In genomic region chr2:35910740-35911139, GRCm38 (mm10) we compare ENCODE assay signal across 22 mouse cellular contexts.
A peak's percentile ranks its signal among the peaks of the same experiment; 100 is the strongest.
DNase-seq lines count a peak whose midpoint lies in the region; TF ChIP-seq lines count a peak whose summit lies in the region.
"Had no signal": no experiment of that assay in that cellular context is flagged by ENCODE, and none has a peak within 500 bp of the region (broad histone marks: within the 10 kb centered on the region; RNA-seq: fewer than 3 reads in every experiment).

No protein-coding gene starts in this region.

- TF ChIP-seq POLR2A in cerebellum, adult 2 months (IDR thresholded peaks at IDR 0.05; ENCODE audit: borderline replicate concordance, insufficient read depth, low read length): no peak

- H3K27ac ChIP-seq in cerebellum, adult 2 months (ENCODE audit: insufficient read depth, low read length): peak overlapping the region; percentile 45; the same call in 1 of the 2 replicates
- H3K27ac ChIP-seq in embryonic facial prominence, embryonic 10.5 days (replicated peaks): no peak overlapping the region
- H3K27ac ChIP-seq: heart, embryonic 15.5 days; hindbrain, embryonic 14.5 days; kidney, postnatal 0 days; left cerebral cortex, adult 2 months; liver, embryonic 12.5 days; midbrain, embryonic 12.5 days had no signal

- no peak for TF ChIP-seq CTCF in cerebellum, adult 2 months (IDR thresholded peaks at IDR 0.05; ENCODE audit: borderline replicate concordance, insufficient read depth, low read depth, low read length)

- H3K27me3 ChIP-seq in cerebellum, adult 2 months (ENCODE audit: control insufficient read depth, insufficient read depth, low read length): no peaks in the 10 kb centered on the region
- H3K27me3 ChIP-seq in embryonic facial prominence, embryonic 10.5 days (replicated peaks; ENCODE audit: low read depth, poor library complexity, severe bottlenecking): no peaks in the 10 kb centered on the region
- H3K27me3 ChIP-seq: heart, embryonic 15.5 days; liver, embryonic 12.5 days had no signal

- H3K36me3 ChIP-seq in embryonic facial prominence, embryonic 10.5 days (replicated peaks): no peaks in the 10 kb centered on the region
- H3K36me3 ChIP-seq: heart, embryonic 15.5 days; liver, embryonic 12.5 days; midbrain, embryonic 12.5 days had no signal

- no peaks in the 10 kb centered on the region; the same call in 1 of the 2 replicates for H3K9me3 ChIP-seq in embryonic facial prominence, embryonic 10.5 days
- H3K9me3 ChIP-seq: heart, embryonic 15.5 days; liver, embryonic 12.5 days; midbrain, embryonic 12.5 days had no signal

- WGBS in cerebellum, adult 2 months: 24% methylated on average over 9 of the region's 9 CpGs
- 42% methylated on average over 9 of the region's 9 CpGs for WGBS in embryonic facial prominence, embryonic 10.5 days

- DNase-seq in cerebellum, adult 11-12 months: peak; percentile 44
- DNase-seq in cerebellum, adult 11 months: no peak
- peak; percentile 46 to 67 for DNase-seq in cerebellum, adult 2 months
- peak; percentile 32 for DNase-seq in embryonic facial prominence, embryonic 10.5 days (ENCODE audit: low spot score)
- peak; percentile 17 for DNase-seq in mesoderm, embryonic 11.5 days (ENCODE audit: low read depth, low spot score)
- no peak for DNase-seq in Muller cell, postnatal 12 days (ENCODE audit: inconsistent ontology term)
- no peak for DNase-seq in left cerebral cortex, postnatal 25 days (ENCODE audit: low spot score in 2 of 2)
- DNase-seq: adrenal gland, postnatal 36 days; gastrocnemius, postnatal 36 days; heart, postnatal 4 days; kidney, adult 18-20 months; left cerebral cortex, postnatal 4 days; lung, adult 2 months; lung, postnatal 14 days; thymus, adult 18-20 months; thymus, postnatal 36 days had no signal

- intact Hi-C loops in left cerebral cortex, postnatal 25 days (cut with DNase I): no loop called here

- H3K4me3 ChIP-seq in cerebellum, adult 2 months (replicated peaks; ENCODE audit: insufficient read depth, low read depth, low read length): no peak overlapping the region
- no peak overlapping the region for H3K4me3 ChIP-seq in embryonic facial prominence, embryonic 10.5 days
- H3K4me3 ChIP-seq: heart, embryonic 15.5 days; left cerebral cortex, adult 2 months; liver, embryonic 12.5 days; midbrain, embryonic 12.5 days had no signal

- H3K4me1 ChIP-seq in cerebellum, adult 2 months (ENCODE audit: control insufficient read depth, insufficient read depth, low read length): peaks cover 15% of the 10 kb centered on the region
- peaks cover 20% of the 10 kb centered on the region for H3K4me1 ChIP-seq in embryonic facial prominence, embryonic 10.5 days
- H3K4me1 ChIP-seq: midbrain, embryonic 12.5 days had no signal

Comparison
In these comparisons a context has a peak if more than half of its experiments do, and no peak if none do; other contexts are left out.
1. DNase-seq: peak in cerebellum, adult 11-12 months (single experiment), cerebellum, adult 2 months (2 of 2), embryonic facial prominence, embryonic 10.5 days (single experiment) and mesoderm, embryonic 11.5 days (single experiment); none in cerebellum, adult 11 months (single experiment), Muller cell, postnatal 12 days (single experiment) and left cerebral cortex, postnatal 25 days (0 of 2).